Mouse (Mus musculus): Measurements from ENCODE around the gene Galnt16. TPM values are rescaled to one million over a fixed set of nuclear protein-coding genes. Genes with fewer than 3 reads are reported as not detected.

The Galnt16 gene
- polyA plus RNA-seq, 1 experiment from 2014 or later = 0.48 TPM

- under 1% methylated on average over 87 of the region's 90 CpGs for WGBS (ENCODE audit: insufficient replicate concordance)
- H3K4me2 ChIP-seq = peak overlapping the region; percentile 61
- H3K9me3 ChIP-seq (replicated peaks) = no peaks in the 10 kb centered on the region
- H3K27ac ChIP-seq = no peak overlapping the region
- H3K9ac ChIP-seq = no peak overlapping the region
- H3K4me1 ChIP-seq = 0 out of 2 replicates have a peak, but pooled peaks cover 6% of the 10 kb centered on the region
- H3K27me3 ChIP-seq (replicated peaks) = peaks cover 99% of the 10 kb centered on the region
- H3K4me3 ChIP-seq = peak overlapping the region; percentile 46
- ATAC-seq = no peak
- no peaks in the 10 kb centered on the region for H3K36me3 ChIP-seq
Observed at GRCm38 (mm10) chr12:80518757-80519620, 912 bp downstream of the Galnt16 start.

DNA sequence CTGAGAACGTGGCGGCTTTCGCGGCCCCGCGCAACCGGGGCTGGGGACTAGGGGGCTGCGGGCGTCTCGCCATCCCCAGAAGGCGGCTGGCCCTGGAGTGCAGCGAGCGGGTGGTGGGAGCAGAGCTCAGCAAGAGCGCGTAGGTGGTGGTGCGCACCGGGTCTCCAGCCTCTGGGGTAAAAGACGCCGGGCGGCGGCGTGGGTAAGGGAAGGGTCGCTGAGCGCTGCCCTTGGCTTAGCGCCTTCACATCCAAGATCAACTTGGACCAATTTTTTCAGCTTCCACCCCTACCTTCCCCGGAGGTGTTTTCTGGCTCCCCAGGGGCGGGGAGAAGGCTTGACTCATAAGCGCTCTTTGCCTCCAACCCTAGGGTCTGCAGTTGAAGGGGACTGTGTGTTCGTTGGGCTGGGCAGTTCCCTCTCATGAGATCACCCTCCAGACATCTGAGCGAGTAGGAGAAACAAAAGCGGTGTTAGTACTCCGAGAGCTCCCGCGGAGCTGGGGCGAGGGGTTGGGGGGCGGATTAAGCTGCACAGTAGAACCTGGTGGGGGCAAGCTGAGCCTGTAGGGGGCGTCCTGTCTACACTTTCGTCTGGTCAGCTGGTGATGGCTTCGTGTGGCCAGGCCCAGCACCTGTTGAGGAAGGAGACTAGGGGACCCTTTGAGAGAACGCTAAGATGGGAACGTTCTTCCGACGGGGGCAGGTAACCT lies 1.7 kb downstream of the Galnt16 start:
- peak overlapping the region; percentile 61 for H3K4me2 ChIP-seq
- H3K27ac ChIP-seq = no peak overlapping the region
- ATAC-seq = no peak
- H3K4me3 ChIP-seq = peak overlapping the region; percentile 46
- H3K36me3 ChIP-seq = no peaks in the 10 kb centered on the region
- WGBS (ENCODE audit: insufficient replicate concordance) = 3% methylated on average over 43 of the region's 43 CpGs
- H3K4me1 ChIP-seq = 0 out of 2 replicates have a peak, but pooled peaks cover 6% of the 10 kb centered on the region
- H3K9ac ChIP-seq = no peak overlapping the region
- H3K9me3 ChIP-seq (replicated peaks) = no peaks in the 10 kb centered on the region
- H3K27me3 ChIP-seq (replicated peaks) = peaks cover 98% of the 10 kb centered on the region

- Histone ChIP-seq H3K36me3 (no peaks in the 10 kb centered on the region), H3K9ac (no peak overlapping the region), H3K9me3 (replicated peaks) (no peaks in the 10 kb centered on the region), H3K4me1 (0 out of 2 replicates have a peak, but pooled peaks cover 6% of the 10 kb centered on the region), H3K4me3 (no peak overlapping the region), H3K27me3 (replicated peaks) (peaks cover 95% of the 10 kb centered on the region), H3K27ac (no peak overlapping the region), H3K4me2 (no peak overlapping the region)
- 44% methylated on average over 3 of the region's 3 CpGs for WGBS (ENCODE audit: insufficient replicate concordance)
- ATAC-seq = no peak
Observed at GRCm38 (mm10) chr12:80522006-80522405, 3.9 kb downstream of the Galnt16 start.

DNA sequence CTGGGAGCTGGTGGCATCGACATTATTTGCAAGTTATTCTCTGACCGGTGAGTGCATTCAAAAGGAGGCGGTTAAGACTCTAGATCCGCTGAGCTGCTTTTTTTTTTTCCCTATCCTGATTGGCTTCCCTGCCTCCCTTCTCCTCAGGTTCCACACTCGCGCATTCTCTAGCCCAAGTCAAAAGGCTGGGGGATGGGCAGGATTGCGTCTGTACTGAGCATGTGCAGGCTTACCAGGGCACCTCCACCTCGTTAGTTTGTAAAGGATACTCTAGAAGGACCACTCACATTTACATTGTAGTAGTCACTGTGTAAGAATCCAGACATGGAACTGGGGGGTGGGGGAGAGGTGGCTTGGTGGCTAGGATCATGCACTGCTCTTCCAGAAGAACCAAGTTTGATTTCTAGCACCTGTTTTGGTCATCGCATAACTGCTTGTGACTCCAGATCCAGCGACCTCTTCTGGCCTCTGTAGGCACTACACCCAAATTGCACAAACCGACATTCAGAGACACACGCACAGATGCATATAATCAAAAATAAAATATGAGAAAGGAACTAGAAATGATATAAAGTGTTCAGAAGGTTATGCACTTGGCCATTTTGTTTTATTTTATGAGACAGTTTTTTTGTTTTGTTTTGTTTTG lies 6.3 kb downstream of the Galnt16 start:
- Histone ChIP-seq H3K9me3 (replicated peaks) (no peaks in the 10 kb centered on the region), H3K4me2 (no peak overlapping the region), H3K4me3 (no peak overlapping the region), H3K9ac (no peak overlapping the region), H3K4me1 (no peaks in the 10 kb centered on the region), H3K27ac (no peak overlapping the region), H3K27me3 (replicated peaks) (peaks cover 84% of the 10 kb centered on the region), H3K36me3 (no peaks in the 10 kb centered on the region)
- no peak for ATAC-seq
- 27% methylated on average over 12 of the region's 12 CpGs for WGBS (ENCODE audit: insufficient replicate concordance)

GRCm38 (mm10) chr12:80525513-80525912 lies 7.4 kb downstream of the Galnt16 start:
- H3K27me3 ChIP-seq (replicated peaks) = peaks cover 73% of the 10 kb centered on the region
- no peaks in the 10 kb centered on the region for H3K9me3 ChIP-seq (replicated peaks)
- no peaks in the 10 kb centered on the region for H3K4me1 ChIP-seq
- no peak overlapping the region for H3K9ac ChIP-seq
- H3K4me2 ChIP-seq = no peak overlapping the region
- H3K36me3 ChIP-seq = no peaks in the 10 kb centered on the region
- ATAC-seq = no peak
- H3K27ac ChIP-seq = no peak overlapping the region
- H3K4me3 ChIP-seq = no peak overlapping the region
- 20% methylated on average over 7 of the region's 7 CpGs for WGBS (ENCODE audit: insufficient replicate concordance)

DNA sequence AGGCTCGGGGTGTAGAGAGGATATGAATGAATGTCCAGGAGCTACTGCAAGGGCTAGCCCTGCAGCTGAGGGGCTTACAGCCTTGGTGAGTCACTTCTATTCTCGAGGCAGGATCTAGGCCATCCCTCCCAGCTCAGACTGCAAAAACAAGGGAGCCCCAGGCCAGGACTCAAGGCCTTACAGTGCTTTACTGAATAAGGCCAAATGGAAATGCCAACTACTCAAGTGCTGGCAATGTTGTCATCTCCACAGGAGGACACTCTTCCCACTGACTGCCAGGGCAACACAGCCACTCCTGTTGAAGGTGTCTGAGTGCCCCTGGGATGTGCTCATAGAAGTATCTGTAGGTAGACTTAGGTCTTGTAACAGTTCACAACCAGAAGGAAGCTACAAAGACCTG lies 8.4 kb downstream of the Galnt16 start:
- Histone ChIP-seq H3K36me3 (no peaks in the 10 kb centered on the region), H3K4me1 (peaks cover 4% of the 10 kb centered on the region), H3K4me3 (no peak overlapping the region), H3K27ac (no peak overlapping the region), H3K4me2 (no peak overlapping the region), H3K9ac (no peak overlapping the region), H3K27me3 (replicated peaks) (peaks cover 63% of the 10 kb centered on the region), H3K9me3 (replicated peaks) (no peaks in the 10 kb centered on the region)
- no peak for ATAC-seq
- 52% methylated on average over 2 of the region's 2 CpGs for WGBS (ENCODE audit: insufficient replicate concordance)

- H3K27ac ChIP-seq = no peak overlapping the region
- no peak overlapping the region for H3K9ac ChIP-seq
- H3K9me3 ChIP-seq (replicated peaks) = no peaks in the 10 kb centered on the region
- no peak overlapping the region for H3K4me2 ChIP-seq
- 67% methylated on average over 5 of the region's 5 CpGs for WGBS (ENCODE audit: insufficient replicate concordance)
- peaks cover 10% of the 10 kb centered on the region for H3K4me1 ChIP-seq
- no peaks in the 10 kb centered on the region for H3K36me3 ChIP-seq
- peaks cover 50% of the 10 kb centered on the region for H3K27me3 ChIP-seq (replicated peaks)
- no peak overlapping the region for H3K4me3 ChIP-seq
- no peak for ATAC-seq
Observed at GRCm38 (mm10) chr12:80527727-80528389, 9.8 kb downstream of the Galnt16 start.

DNA sequence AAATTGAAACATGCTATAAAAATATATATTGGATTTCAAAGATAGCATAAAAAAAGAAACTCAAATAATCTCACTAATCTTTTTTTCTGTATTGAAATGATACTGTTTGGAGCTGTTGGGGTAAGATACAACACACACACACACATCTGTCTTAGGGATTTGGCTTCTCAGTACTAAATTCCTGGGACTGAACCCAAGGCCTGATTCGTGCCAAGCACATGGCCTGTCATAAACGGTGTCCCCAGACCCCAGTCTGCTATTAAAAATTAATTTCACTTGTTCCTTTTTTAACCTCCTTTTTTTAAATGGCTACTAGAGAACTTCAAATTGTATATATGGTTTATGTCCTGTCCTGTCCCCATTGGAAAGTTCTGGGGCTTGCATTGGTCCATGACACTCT lies 12.0 kb downstream of the Galnt16 start:
- no peak overlapping the region for H3K27ac ChIP-seq
- H3K36me3 ChIP-seq = no peaks in the 10 kb centered on the region
- peaks cover 10% of the 10 kb centered on the region for H3K4me1 ChIP-seq
- no peak overlapping the region for H3K4me2 ChIP-seq
- peaks cover 32% of the 10 kb centered on the region for H3K27me3 ChIP-seq (replicated peaks)
- no peak for ATAC-seq
- H3K4me3 ChIP-seq = no peak overlapping the region
- 51% methylated on average over 2 of the region's 2 CpGs for WGBS (ENCODE audit: insufficient replicate concordance)
- no peaks in the 10 kb centered on the region for H3K9me3 ChIP-seq (replicated peaks)
- H3K9ac ChIP-seq = no peak overlapping the region

DNA sequence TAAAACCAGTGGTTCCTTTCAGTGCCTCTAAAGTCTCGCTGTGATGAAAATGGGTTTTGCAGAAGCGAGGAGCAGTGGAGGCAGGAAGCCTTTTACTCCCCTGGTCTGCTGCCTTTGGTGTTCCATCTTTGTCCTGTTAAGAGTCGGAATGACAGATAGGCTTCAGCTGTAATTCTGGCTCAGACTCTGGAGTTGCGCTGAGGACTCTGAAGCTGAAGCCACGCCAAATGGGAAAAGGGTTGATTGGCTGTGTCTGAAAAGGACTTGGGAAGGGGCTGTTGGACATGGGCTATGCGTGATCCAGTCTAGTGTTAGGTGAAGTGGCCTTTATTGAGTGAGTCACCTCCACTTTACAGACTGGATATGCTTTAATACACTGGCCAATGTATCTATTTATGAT lies 12.6 kb downstream of the Galnt16 start:
- 66% methylated on average over 6 of the region's 6 CpGs for WGBS (ENCODE audit: insufficient replicate concordance)
- no peak overlapping the region for H3K4me3 ChIP-seq
- no peaks in the 10 kb centered on the region for H3K36me3 ChIP-seq
- ATAC-seq = no peak
- H3K4me1 ChIP-seq = peaks cover 10% of the 10 kb centered on the region
- peaks cover 26% of the 10 kb centered on the region for H3K27me3 ChIP-seq (replicated peaks)
- H3K4me2 ChIP-seq = no peak overlapping the region
- no peaks in the 10 kb centered on the region for H3K9me3 ChIP-seq (replicated peaks)
- H3K9ac ChIP-seq = no peak overlapping the region
- no peak overlapping the region for H3K27ac ChIP-seq

- peaks cover 17% of the 10 kb centered on the region for H3K27me3 ChIP-seq (replicated peaks)
- no peak overlapping the region for H3K4me3 ChIP-seq
- peak; percentile 88 for ATAC-seq
- peaks cover 10% of the 10 kb centered on the region for H3K4me1 ChIP-seq
- peak overlapping the region; percentile 18; the same call in 1 of the 2 replicates for H3K27ac ChIP-seq
- 37% methylated on average over 10 of the region's 10 CpGs for WGBS (ENCODE audit: insufficient replicate concordance)
- H3K9me3 ChIP-seq (replicated peaks) = no peaks in the 10 kb centered on the region
- no peaks in the 10 kb centered on the region for H3K36me3 ChIP-seq
- peak overlapping the region; percentile 6; the same call in 1 of the 2 replicates for H3K4me2 ChIP-seq
- no peak overlapping the region for H3K9ac ChIP-seq
Observed at GRCm38 (mm10) chr12:80531585-80531984, 13.5 kb downstream of the Galnt16 start.

GRCm38 (mm10) chr12:80533876-80534275 lies 15.8 kb downstream of the Galnt16 start:
- no peak for ATAC-seq
- Histone ChIP-seq H3K4me2 (no peak overlapping the region), H3K4me1 (peaks cover 10% of the 10 kb centered on the region), H3K9ac (no peak overlapping the region), H3K27me3 (replicated peaks) (peaks cover 5% of the 10 kb centered on the region; the same call in 1 of the 2 replicates), H3K36me3 (no peaks in the 10 kb centered on the region), H3K4me3 (no peak overlapping the region), H3K27ac (no peak overlapping the region), H3K9me3 (replicated peaks) (no peaks in the 10 kb centered on the region)
- 56% methylated on average over 2 of the region's 2 CpGs for WGBS (ENCODE audit: insufficient replicate concordance)
